Mouse (Mus musculus) limb, embryonic 15.5 days (tissue): ENCODE data around the gene Tmem130. TPM values are rescaled to one million over a fixed set of nuclear protein-coding genes. Genes with fewer than 3 reads are reported as not detected.

Experiments
- ATAC-seq: fragments of 200-750 bp; cut with Nextera tagmentation; 2 replicates; pipeline ENCODE4 v1.8.0; 2017; ENCODE audit warnings: low read depth, moderate TSS enrichment; ENCODE audit not compliant: insufficient number of reproducible peaks, low FRiP score, low TSS enrichment
- H3K27ac ChIP-seq: fragments of 300-500 bp; sonication (generic); 2 replicates; pipeline ENCODE4 v1.5.1; 2015; ENCODE audit warnings: moderate library complexity, mild to moderate bottlenecking, inconsistent platforms
- H3K27me3 ChIP-seq: fragments of 300-500 bp; sonication (generic); 2 replicates; pipeline ENCODE4 v1.6.1; 2015; ENCODE audit warnings: inconsistent platforms
- H3K36me3 ChIP-seq: fragments of 300-500 bp; sonication (generic); 2 replicates; pipeline ENCODE4 v1.6.1; 2015; ENCODE audit warnings: inconsistent platforms
- H3K4me1 ChIP-seq: fragments of 300-500 bp; sonication (generic); 2 replicates; pipeline ENCODE4 v1.6.1; 2015; ENCODE audit warnings: inconsistent platforms
- H3K4me2 ChIP-seq: fragments of 300-500 bp; sonication (generic); 2 replicates; pipeline ENCODE4 v1.6.1; 2015; ENCODE audit warnings: mild to moderate bottlenecking, inconsistent platforms
- H3K4me3 ChIP-seq: fragments of 300-500 bp; sonication (generic); 2 replicates; pipeline ENCODE4 v1.5.1; 2015; ENCODE audit warnings: mild to moderate bottlenecking, inconsistent platforms
- H3K9ac ChIP-seq: fragments of 300-500 bp; sonication (generic); 2 replicates; pipeline ENCODE4 v1.6.1; 2015; ENCODE audit warnings: inconsistent platforms
- H3K9me3 ChIP-seq: fragments of 300-500 bp; sonication (generic); 2 replicates; pipeline ENCODE4 v1.6.1; 2016; ENCODE audit warnings: inconsistent platforms
- WGBS: fragments of 180-500 bp; shearing (Covaris S2); methylation state at CpG from one replicate; pipeline ENCODE4 v1.1.7; 2015; 5-methylcytosine and 5-hydroxymethylcytosine counted together
- polyA plus RNA-seq: library from polyadenylated mRNA; unstranded; fragments of >200 nt; fragmentation: Nextera tagmentation; extraction: Ambion mirVana; gene quantifications from 2 replicates; pipeline ENCODE4 v1.2.1, GENCODE M21; 2015

Tmem130 gene
- polyA plus RNA-seq, 1 experiment from 2014 or later = 0.87 TPM

- Histone ChIP-seq H3K27ac (no peak overlapping the region), H3K9ac (no peak overlapping the region), H3K27me3 (peaks cover 11% of the 10 kb centered on the region; the same call in 1 of the 2 replicates), H3K4me2 (no peak overlapping the region), H3K4me1 (no peaks in the 10 kb centered on the region), H3K9me3 (no peaks in the 10 kb centered on the region), H3K36me3 (no peaks in the 10 kb centered on the region), H3K4me3 (no peak overlapping the region)
- 39% methylated on average over 5 of the region's 5 CpGs for WGBS
- ATAC-seq = no peak
Measured at GRCm38 (mm10) chr5:144728237-144728636, 33.4 kb downstream of the Tmem130 start.

- no peak for ATAC-seq
Measured at GRCm38 (mm10) chr5:144727119-144727518, 34.5 kb downstream of the Tmem130 start.

GRCm38 (mm10) chr5:144725554-144725953 is 36.1 kb downstream of the Tmem130 start:
- WGBS = 77% methylated on average over 3 of the region's 3 CpGs

More at GRCm38 (mm10) chr5:144727119-144727518, 34.5 kb downstream of the Tmem130 start:
- no peaks in the 10 kb centered on the region for H3K4me1 ChIP-seq
- no peak overlapping the region for H3K4me3 ChIP-seq
- no peak overlapping the region for H3K27ac ChIP-seq
- peaks cover 11% of the 10 kb centered on the region; the same call in 1 of the 2 replicates for H3K27me3 ChIP-seq
- H3K9me3 ChIP-seq = no peaks in the 10 kb centered on the region
- no peaks in the 10 kb centered on the region for H3K36me3 ChIP-seq
- H3K9ac ChIP-seq = no peak overlapping the region
- no peak overlapping the region for H3K4me2 ChIP-seq
- WGBS = 7% methylated on average over 9 of the region's 9 CpGs

GRCm38 (mm10) chr5:144724926-144725325 is 36.7 kb downstream of the Tmem130 start:
- Histone ChIP-seq H3K4me3 (no peak overlapping the region), H3K9ac (no peak overlapping the region), H3K27me3 (peaks cover 11% of the 10 kb centered on the region; the same call in 1 of the 2 replicates), H3K36me3 (no peaks in the 10 kb centered on the region), H3K27ac (no peak overlapping the region), H3K4me2 (no peak overlapping the region), H3K9me3 (no peaks in the 10 kb centered on the region), H3K4me1 (peaks cover 7% of the 10 kb centered on the region; the same call in 1 of the 2 replicates)
- 27% methylated on average over 2 of the region's 2 CpGs for WGBS
- no peak for ATAC-seq

More at GRCm38 (mm10) chr5:144725554-144725953, 36.1 kb downstream of the Tmem130 start:
- Histone ChIP-seq H3K4me3 (no peak overlapping the region), H3K4me1 (peaks cover 1% of the 10 kb centered on the region; the same call in 1 of the 2 replicates), H3K27me3 (peaks cover 11% of the 10 kb centered on the region; the same call in 1 of the 2 replicates), H3K4me2 (no peak overlapping the region), H3K9ac (no peak overlapping the region), H3K36me3 (no peaks in the 10 kb centered on the region), H3K27ac (no peak overlapping the region), H3K9me3 (no peaks in the 10 kb centered on the region)
- no peak for ATAC-seq

GRCm38 (mm10) chr5:144720281-144720680 is 41.3 kb downstream of the Tmem130 start:
- no peaks in the 10 kb centered on the region for H3K9me3 ChIP-seq
- H3K27ac ChIP-seq = no peak overlapping the region
- 0 out of 2 replicates have a peak, but pooled peaks have one; percentile 33 for ATAC-seq
- no peak overlapping the region for H3K4me2 ChIP-seq
- WGBS = 44% methylated on average over 4 of the region's 4 CpGs
- no peak overlapping the region for H3K4me3 ChIP-seq
- peaks cover 10% of the 10 kb centered on the region for H3K4me1 ChIP-seq
- no peaks in the 10 kb centered on the region for H3K36me3 ChIP-seq
- no peak overlapping the region for H3K9ac ChIP-seq
- no peaks in the 10 kb centered on the region for H3K27me3 ChIP-seq

GRCm38 (mm10) chr5:144719781-144720180 is 41.8 kb downstream of the Tmem130 start:
- H3K4me3 ChIP-seq = no peak overlapping the region
- H3K36me3 ChIP-seq = no peaks in the 10 kb centered on the region
- H3K27ac ChIP-seq = no peak overlapping the region
- peaks cover 10% of the 10 kb centered on the region for H3K4me1 ChIP-seq
- ATAC-seq = no peak; the same call in 1 of the 2 replicates
- H3K4me2 ChIP-seq = no peak overlapping the region
- no peaks in the 10 kb centered on the region for H3K27me3 ChIP-seq
- H3K9me3 ChIP-seq = no peaks in the 10 kb centered on the region
- H3K9ac ChIP-seq = no peak overlapping the region
- WGBS = 36% methylated on average over 6 of the region's 6 CpGs

- no peak overlapping the region for H3K27ac ChIP-seq
- H3K9ac ChIP-seq = no peak overlapping the region
- 74% methylated on average over 6 of the region's 6 CpGs for WGBS
- H3K36me3 ChIP-seq = no peaks in the 10 kb centered on the region
- no peak overlapping the region for H3K4me2 ChIP-seq
- H3K9me3 ChIP-seq = no peaks in the 10 kb centered on the region
- H3K4me3 ChIP-seq = no peak overlapping the region
- peaks cover 10% of the 10 kb centered on the region for H3K4me1 ChIP-seq
- H3K27me3 ChIP-seq = no peaks in the 10 kb centered on the region
- no peak for ATAC-seq
Measured at GRCm38 (mm10) chr5:144717186-144717585, 44.4 kb downstream of the Tmem130 start.

GRCm38 (mm10) chr5:144713371-144713770 is 48.2 kb downstream of the Tmem130 start:
- ATAC-seq = no peak
- H3K9ac ChIP-seq = no peak overlapping the region
- no peaks in the 10 kb centered on the region for H3K9me3 ChIP-seq
- no peaks in the 10 kb centered on the region for H3K4me1 ChIP-seq
- 84% methylated on average over 10 of the region's 10 CpGs for WGBS
- H3K36me3 ChIP-seq = no peaks in the 10 kb centered on the region
- no peaks in the 10 kb centered on the region for H3K27me3 ChIP-seq
- H3K4me2 ChIP-seq = no peak overlapping the region
- H3K4me3 ChIP-seq = no peak overlapping the region
- no peak overlapping the region for H3K27ac ChIP-seq

GRCm38 (mm10) chr5:144707603-144708002 is 54.0 kb downstream of the Tmem130 start:
- Histone ChIP-seq H3K9ac (no peak overlapping the region), H3K36me3 (no peaks in the 10 kb centered on the region), H3K27me3 (no peaks in the 10 kb centered on the region), H3K4me3 (no peak overlapping the region), H3K4me1 (no peaks in the 10 kb centered on the region), H3K9me3 (no peaks in the 10 kb centered on the region), H3K4me2 (no peak overlapping the region), H3K27ac (no peak overlapping the region)
- WGBS = 92% methylated on average over 6 of the region's 6 CpGs
- ATAC-seq = no peak

- H3K4me2 ChIP-seq = no peak overlapping the region
- no peaks in the 10 kb centered on the region for H3K4me1 ChIP-seq
- H3K27me3 ChIP-seq = no peaks in the 10 kb centered on the region
- H3K9me3 ChIP-seq = no peaks in the 10 kb centered on the region
- H3K9ac ChIP-seq = no peak overlapping the region
- no peak overlapping the region for H3K4me3 ChIP-seq
- H3K27ac ChIP-seq = no peak overlapping the region
- H3K36me3 ChIP-seq = no peaks in the 10 kb centered on the region
- WGBS = 58% methylated on average over 20 of the region's 20 CpGs
- no peak for ATAC-seq
Measured at GRCm38 (mm10) chr5:144703464-144704368, 57.9 kb downstream of the Tmem130 start.

GRCm38 (mm10) chr5:144695289-144696060 is 66.1 kb downstream of the Tmem130 start:
- Histone ChIP-seq H3K36me3 (no peaks in the 10 kb centered on the region), H3K4me1 (peaks cover 10% of the 10 kb centered on the region), H3K9me3 (no peaks in the 10 kb centered on the region), H3K4me2 (no peak overlapping the region), H3K27me3 (no peaks in the 10 kb centered on the region), H3K27ac (no peak overlapping the region), H3K9ac (no peak overlapping the region), H3K4me3 (no peak overlapping the region)
- no peak for ATAC-seq
- 71% methylated on average over 8 of the region's 8 CpGs for WGBS

GRCm38 (mm10) chr5:144694161-144694560 is 67.5 kb downstream of the Tmem130 start:
- H3K9me3 ChIP-seq = no peaks in the 10 kb centered on the region
- H3K4me3 ChIP-seq = no peak overlapping the region
- no peak overlapping the region for H3K4me2 ChIP-seq
- WGBS = 66% methylated on average over 4 of the region's 4 CpGs
- ATAC-seq = no peak
- peaks cover 10% of the 10 kb centered on the region for H3K4me1 ChIP-seq
- no peaks in the 10 kb centered on the region for H3K36me3 ChIP-seq
- no peak overlapping the region for H3K27ac ChIP-seq
- no peak overlapping the region for H3K9ac ChIP-seq
- H3K27me3 ChIP-seq = no peaks in the 10 kb centered on the region
